Comparison of ENCODE assay signal across 19 mouse cellular contexts in the genomic region with DNA sequence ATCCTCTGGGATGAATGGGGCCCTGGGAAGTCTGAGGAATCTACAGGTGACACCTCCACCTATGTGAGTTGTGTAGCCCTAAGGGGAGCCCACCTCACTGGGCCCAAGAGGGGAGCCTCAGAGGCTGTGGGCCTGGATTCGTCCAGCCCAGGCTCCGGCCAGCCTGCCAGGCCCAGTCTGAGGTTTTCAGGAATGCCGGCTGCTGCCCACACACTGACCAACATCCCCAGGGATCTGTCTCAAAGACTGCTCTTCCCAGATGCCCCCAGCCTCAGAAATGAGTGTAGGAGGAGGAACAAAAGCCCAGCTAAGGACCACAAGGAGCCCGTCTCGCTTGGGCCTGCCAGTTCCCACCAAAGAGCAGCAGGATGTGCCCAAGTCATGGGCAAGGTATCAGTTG. TPM values are rescaled to one million over a fixed set of nuclear protein-coding genes. Genes with fewer than 3 reads are reported as not detected.
DNase-seq lines count a peak whose midpoint lies in the region; ATAC-seq and TF ChIP-seq lines count a peak whose summit lies in the region.
"Had no signal": no experiment of that assay in that cellular context is flagged by ENCODE, and none has a peak within 500 bp of the region (broad histone marks: within the 10 kb centered on the region; RNA-seq: fewer than 3 reads in every experiment).

No protein-coding gene starts in this region.

- no peak overlapping the region for H3K9ac ChIP-seq in heart, adult 2 months (ENCODE audit: low read depth, low read length)
- H3K9ac ChIP-seq in kidney, embryonic 15.5 days, result no peak overlapping the region
- peak overlapping the region; percentile 50 for H3K9ac ChIP-seq in liver, embryonic 13.5 days
- H3K9ac ChIP-seq: forebrain, embryonic 15.5 days had no signal

- no peaks in the 10 kb centered on the region for H3K36me3 ChIP-seq in heart, adult 2 months (ENCODE audit: control insufficient read depth, insufficient read depth, low read length)
- no peaks in the 10 kb centered on the region for H3K36me3 ChIP-seq in kidney, embryonic 15.5 days
- no peaks in the 10 kb centered on the region for H3K36me3 ChIP-seq in liver, embryonic 13.5 days
- H3K36me3 ChIP-seq: forebrain, embryonic 15.5 days; G1E; limb, embryonic 13.5 days had no signal

- H3K27ac ChIP-seq in heart, adult 2 months, result peak overlapping the region; percentile 62
- H3K27ac ChIP-seq in kidney, embryonic 15.5 days, result peak overlapping the region; percentile 92
- H3K27ac ChIP-seq in liver, embryonic 13.5 days, result peak overlapping the region; percentile 85

- 84% methylated on average over 5 of the region's 5 CpGs for WGBS in heart, adult 2 months
- WGBS in kidney, embryonic 15.5 days, result 78% methylated on average over 5 of the region's 5 CpGs
- WGBS in liver, embryonic 13.5 days (ENCODE audit: insufficient replicate concordance), result 90% methylated on average over 5 of the region's 5 CpGs

- H3K27me3 ChIP-seq in heart, adult 2 months (ENCODE audit: control insufficient read depth, insufficient read depth, low read length), result no peaks in the 10 kb centered on the region
- H3K27me3 ChIP-seq in kidney, embryonic 15.5 days, result no peaks in the 10 kb centered on the region
- H3K27me3 ChIP-seq in liver, embryonic 13.5 days, result no peaks in the 10 kb centered on the region
- H3K27me3 ChIP-seq: forebrain, embryonic 15.5 days; limb, embryonic 13.5 days had no signal

- no peaks in the 10 kb centered on the region for H3K79me2 ChIP-seq in heart, adult 2 months (replicated peaks; ENCODE audit: control insufficient read depth, insufficient read depth, low read length)

- TF ChIP-seq POLR2A in heart, adult 2 months (IDR thresholded peaks at IDR 0.05; ENCODE audit: insufficient read depth, low read depth, low read length), result no peak

- H3K4me1 ChIP-seq in heart, adult 2 months (ENCODE audit: control insufficient read depth, insufficient read depth, low read length), result peaks cover 7% of the 10 kb centered on the region
- peaks cover 23% of the 10 kb centered on the region for H3K4me1 ChIP-seq in kidney, embryonic 15.5 days
- H3K4me1 ChIP-seq in liver, embryonic 13.5 days (replicated peaks), result peaks cover 78% of the 10 kb centered on the region

- no peak for TF ChIP-seq EP300 in heart, adult 2 months (IDR thresholded peaks at IDR 0.05; ENCODE audit: insufficient read depth, low read depth, low read length)

- H3K4me2 ChIP-seq in kidney, embryonic 15.5 days, result no peak overlapping the region
- no peak overlapping the region for H3K4me2 ChIP-seq in liver, embryonic 13.5 days
- H3K4me2 ChIP-seq: forebrain, embryonic 15.5 days had no signal

- no peak for TF ChIP-seq CTCF in heart, adult 2 months (IDR thresholded peaks at IDR 0.05)

- H3K4me3 ChIP-seq in heart, adult 2 months, result no peak overlapping the region
- no peak overlapping the region for H3K4me3 ChIP-seq in kidney, embryonic 15.5 days (replicated peaks)
- no peak overlapping the region for H3K4me3 ChIP-seq in liver, embryonic 13.5 days (replicated peaks)
- H3K4me3 ChIP-seq: forebrain, embryonic 15.5 days; limb, embryonic 13.5 days had no signal

- no peaks in the 10 kb centered on the region for H3K9me3 ChIP-seq in kidney, embryonic 15.5 days (replicated peaks)
- H3K9me3 ChIP-seq in liver, embryonic 13.5 days (replicated peaks), result no peaks in the 10 kb centered on the region
- H3K9me3 ChIP-seq: forebrain, embryonic 15.5 days; G1E; limb, embryonic 13.5 days had no signal

- ATAC-seq in kidney, embryonic 15.5 days (replicated peaks; ENCODE audit: low FRiP score), result no peak
- ATAC-seq in liver, embryonic 13.5 days (ENCODE audit: low read depth), result no peak
- ATAC-seq: forebrain, embryonic 15.5 days had no signal

- DNase-seq in heart, adult 2 months, result no peak
- no peak for DNase-seq in heart, postnatal 14 days
- no peak for DNase-seq in kidney, adult 18-20 months
- peak; percentile 51 for DNase-seq in MN1 (ENCODE audit: low spot score)
- DNase-seq in liver, embryonic 13.5 days, result no peak
- DNase-seq in thymus, postnatal 25 days, result no peak
- no peak for DNase-seq in spleen, adult 12 weeks (ENCODE audit: low spot score)
- DNase-seq: cerebellum, postnatal 36 days; gastrocnemius, postnatal 36 days; kidney, adult 2 months; layer of hippocampus, adult 9-11 months; thymus, adult 2 months had no signal

- intact Hi-C loops in heart, adult 2 months (cut with DNase I), result no loop called here
- intact Hi-C loops in heart, postnatal 14 days (cut with DNase I), result no loop called here

RNA-seq across cellular contexts. Expression of gene Smad6, which starts 45.9 kb away (rescaled TPM):
- 10 to 100 TPM; 11.0 to 15.1 TPM for total RNA-seq in heart, adult 2 months (2021)
- polyA plus RNA-seq in heart, adult 2 months (2012; rRNA removed), result 9.6 and 14.7 TPM in 2 replicates
- 10 to 100 TPM; 13.6 to 15.5 TPM for total RNA-seq in heart, postnatal 14 days (2021)
- polyA plus RNA-seq in kidney, embryonic 15.5 days (2015; fragmentation: Nextera tagmentation; extraction: Ambion mirVana), result 10.6 and 12.3 TPM in 2 replicates
- 2.5 and 2.8 TPM in 2 replicates for polyA plus RNA-seq in liver, embryonic 13.5 days (2015; fragmentation: Nextera tagmentation; extraction: Ambion mirVana)

RNA-seq across cellular contexts. Expression of gene Lctl, which starts 49.2 kb away (rescaled TPM):
- total RNA-seq in heart, adult 2 months (2021), result not detected
- 0.79 and 1.8 TPM in 2 replicates for polyA plus RNA-seq in heart, adult 2 months (2012; rRNA removed)
- total RNA-seq in heart, postnatal 14 days (2021), result under 1 TPM; 0.14 to 0.29 TPM
- 0.16 and 0.51 TPM in 2 replicates for polyA plus RNA-seq in kidney, embryonic 15.5 days (2015; fragmentation: Nextera tagmentation; extraction: Ambion mirVana)
- polyA plus RNA-seq in liver, embryonic 13.5 days (2015; fragmentation: Nextera tagmentation; extraction: Ambion mirVana), result not detected in 2 replicates
- total RNA-seq: G1E; gastrocnemius, postnatal 36 days; megakaryocyte-erythroid progenitor cell, adult 5-6 weeks had no signal
- polyA plus RNA-seq: embryonic facial prominence, embryonic 14.5 days; forebrain, embryonic 15.5 days; G1E; limb, embryonic 13.5 days; neural tube, embryonic 11.5 days had no signal
